Mouse (Mus musculus): ENCODE measurements around the gene Cmss1. TPM values are rescaled to one million over a fixed set of nuclear protein-coding genes. Genes with fewer than 3 reads are reported as not detected.

Cmss1 gene
- polyA plus RNA-seq, 2 experiments, result 10.9 to 45.3 TPM

- Histone ChIP-seq H3K4me2 (replicated peaks; ENCODE audit: low read depth, low read length, severe bottlenecking) (no peak overlapping the region), H3K9me3 (ENCODE audit: control insufficient read depth, low read length) (0 out of 2 replicates have a peak, but pooled peaks cover 4% of the 10 kb centered on the region), H3K9ac (ENCODE audit: low read depth, low read length, severe bottlenecking) (no peak overlapping the region), H3K4me3 (replicated peaks; ENCODE audit: low read length) (no peak overlapping the region), H3K36me3 (ENCODE audit: control insufficient read depth, insufficient read depth, low read length) (no peaks in the 10 kb centered on the region), H3K27me3 (ENCODE audit: control insufficient read depth, insufficient read depth, low read length) (no peaks in the 10 kb centered on the region), H3K27ac (replicated peaks; ENCODE audit: low read depth, low read length) (no peak overlapping the region), H3K4me1 (ENCODE audit: control insufficient read depth, insufficient read depth, low read length) (peaks cover 6% of the 10 kb centered on the region)
- no peak for DNase-seq (ENCODE audit: low spot score)
- 59% methylated on average over 4 of the region's 4 CpGs for WGBS
- no peak for TF ChIP-seq POLR2A (IDR thresholded peaks at IDR 0.05; ENCODE audit: borderline replicate concordance, extremely low read depth, insufficient read depth, insufficient read length)
- ATAC-seq (ENCODE audit: low FRiP score, low read depth), result no peak
Observed at GRCm38 (mm10) chr16:57317127-57317526, 289.5 kb downstream of the Cmss1 start.

- H3K9me3 ChIP-seq (ENCODE audit: control insufficient read depth, low read length), result 0 out of 2 replicates have a peak, but pooled peaks cover 4% of the 10 kb centered on the region
- H3K9ac ChIP-seq (ENCODE audit: low read depth, low read length, severe bottlenecking), result no peak overlapping the region
- no peak overlapping the region for H3K4me2 ChIP-seq (replicated peaks; ENCODE audit: low read depth, low read length, severe bottlenecking)
- H3K27ac ChIP-seq (replicated peaks; ENCODE audit: low read depth, low read length), result no peak overlapping the region
- no peak for TF ChIP-seq POLR2A (IDR thresholded peaks at IDR 0.05; ENCODE audit: borderline replicate concordance, extremely low read depth, insufficient read depth, insufficient read length)
- no peaks in the 10 kb centered on the region for H3K36me3 ChIP-seq (ENCODE audit: control insufficient read depth, insufficient read depth, low read length)
- H3K27me3 ChIP-seq (ENCODE audit: control insufficient read depth, insufficient read depth, low read length), result no peaks in the 10 kb centered on the region
- no peak overlapping the region for H3K4me3 ChIP-seq (replicated peaks; ENCODE audit: low read length)
- ATAC-seq (ENCODE audit: low FRiP score, low read depth) (no peak), DNase-seq (ENCODE audit: low spot score) (no peak)
- 81% methylated on average over 9 of the region's 9 CpGs for WGBS
- peaks cover 6% of the 10 kb centered on the region for H3K4me1 ChIP-seq (ENCODE audit: control insufficient read depth, insufficient read depth, low read length)
Observed at GRCm38 (mm10) chr16:57315026-57315425, 291.6 kb downstream of the Cmss1 start.

GRCm38 (mm10) chr16:57314236-57314635 is 292.4 kb downstream of the Cmss1 start:
- H3K36me3 ChIP-seq (ENCODE audit: control insufficient read depth, insufficient read depth, low read length), result no peaks in the 10 kb centered on the region
- WGBS, result 69% methylated on average over 3 of the region's 3 CpGs
- H3K4me1 ChIP-seq (ENCODE audit: control insufficient read depth, insufficient read depth, low read length), result peaks cover 6% of the 10 kb centered on the region
- no peak for TF ChIP-seq POLR2A (IDR thresholded peaks at IDR 0.05; ENCODE audit: borderline replicate concordance, extremely low read depth, insufficient read depth, insufficient read length)
- ATAC-seq (ENCODE audit: low FRiP score, low read depth) (no peak), DNase-seq (ENCODE audit: low spot score) (no peak)
- H3K9me3 ChIP-seq (ENCODE audit: control insufficient read depth, low read length), result no peaks in the 10 kb centered on the region
- no peak overlapping the region for H3K4me2 ChIP-seq (replicated peaks; ENCODE audit: low read depth, low read length, severe bottlenecking)
- no peak overlapping the region for H3K9ac ChIP-seq (ENCODE audit: low read depth, low read length, severe bottlenecking)
- H3K27me3 ChIP-seq (ENCODE audit: control insufficient read depth, insufficient read depth, low read length), result no peaks in the 10 kb centered on the region
- no peak overlapping the region for H3K27ac ChIP-seq (replicated peaks; ENCODE audit: low read depth, low read length)
- H3K4me3 ChIP-seq (replicated peaks; ENCODE audit: low read length), result no peak overlapping the region

- 94% methylated on average over 3 of the region's 3 CpGs for WGBS
- no peak overlapping the region for H3K4me3 ChIP-seq (replicated peaks; ENCODE audit: low read length)
Observed at GRCm38 (mm10) chr16:57313487-57313886, 293.2 kb downstream of the Cmss1 start.

GRCm38 (mm10) chr16:57312130-57312529 is 294.5 kb downstream of the Cmss1 start:
- Histone ChIP-seq H3K9me3 (ENCODE audit: control insufficient read depth, low read length) (no peaks in the 10 kb centered on the region), H3K4me1 (ENCODE audit: control insufficient read depth, insufficient read depth, low read length) (no peaks in the 10 kb centered on the region), H3K4me3 (replicated peaks; ENCODE audit: low read length) (no peak overlapping the region), H3K27ac (replicated peaks; ENCODE audit: low read depth, low read length) (no peak overlapping the region), H3K27me3 (ENCODE audit: control insufficient read depth, insufficient read depth, low read length) (no peaks in the 10 kb centered on the region), H3K36me3 (ENCODE audit: control insufficient read depth, insufficient read depth, low read length) (no peaks in the 10 kb centered on the region), H3K9ac (ENCODE audit: low read depth, low read length, severe bottlenecking) (no peak overlapping the region), H3K4me2 (replicated peaks; ENCODE audit: low read depth, low read length, severe bottlenecking) (no peak overlapping the region)
- ATAC-seq (ENCODE audit: low FRiP score, low read depth) (no peak), DNase-seq (ENCODE audit: low spot score) (no peak)
- no peak for TF ChIP-seq POLR2A (IDR thresholded peaks at IDR 0.05; ENCODE audit: borderline replicate concordance, extremely low read depth, insufficient read depth, insufficient read length)
- 82% methylated on average over 2 of the region's 2 CpGs for WGBS

More at GRCm38 (mm10) chr16:57313487-57313886, 293.2 kb downstream of the Cmss1 start:
- DNase-seq (ENCODE audit: low spot score) (no peak), ATAC-seq (ENCODE audit: low FRiP score, low read depth) (no peak)
- TF ChIP-seq POLR2A (IDR thresholded peaks at IDR 0.05; ENCODE audit: borderline replicate concordance, extremely low read depth, insufficient read depth, insufficient read length), result no peak
- peaks cover 6% of the 10 kb centered on the region for H3K4me1 ChIP-seq (ENCODE audit: control insufficient read depth, insufficient read depth, low read length)
- no peaks in the 10 kb centered on the region for H3K36me3 ChIP-seq (ENCODE audit: control insufficient read depth, insufficient read depth, low read length)
- H3K27me3 ChIP-seq (ENCODE audit: control insufficient read depth, insufficient read depth, low read length), result no peaks in the 10 kb centered on the region
- H3K9me3 ChIP-seq (ENCODE audit: control insufficient read depth, low read length), result no peaks in the 10 kb centered on the region
- H3K27ac ChIP-seq (replicated peaks; ENCODE audit: low read depth, low read length), result no peak overlapping the region
- no peak overlapping the region for H3K9ac ChIP-seq (ENCODE audit: low read depth, low read length, severe bottlenecking)
- no peak overlapping the region for H3K4me2 ChIP-seq (replicated peaks; ENCODE audit: low read depth, low read length, severe bottlenecking)

GRCm38 (mm10) chr16:57305463-57305862 is 301.2 kb downstream of the Cmss1 start:
- H3K27me3 ChIP-seq (ENCODE audit: control insufficient read depth, insufficient read depth, low read length), result no peaks in the 10 kb centered on the region
- H3K36me3 ChIP-seq (ENCODE audit: control insufficient read depth, insufficient read depth, low read length), result no peaks in the 10 kb centered on the region
- H3K4me2 ChIP-seq (replicated peaks; ENCODE audit: low read depth, low read length, severe bottlenecking), result no peak overlapping the region
- H3K27ac ChIP-seq (replicated peaks; ENCODE audit: low read depth, low read length), result no peak overlapping the region
- DNase-seq (ENCODE audit: low spot score), result no peak
- H3K4me1 ChIP-seq (ENCODE audit: control insufficient read depth, insufficient read depth, low read length), result peaks cover 19% of the 10 kb centered on the region
- no peak for TF ChIP-seq POLR2A (IDR thresholded peaks at IDR 0.05; ENCODE audit: borderline replicate concordance, extremely low read depth, insufficient read depth, insufficient read length)
- 72% methylated on average over 6 of the region's 6 CpGs for WGBS
- H3K9ac ChIP-seq (ENCODE audit: low read depth, low read length, severe bottlenecking), result no peak overlapping the region
- H3K9me3 ChIP-seq (ENCODE audit: control insufficient read depth, low read length), result no peaks in the 10 kb centered on the region
- ATAC-seq (ENCODE audit: low FRiP score, low read depth), result no peak
- no peak overlapping the region for H3K4me3 ChIP-seq (replicated peaks; ENCODE audit: low read length)

Data from limb, embryonic 14.5 days (tissue).